In the genomic region with DNA sequence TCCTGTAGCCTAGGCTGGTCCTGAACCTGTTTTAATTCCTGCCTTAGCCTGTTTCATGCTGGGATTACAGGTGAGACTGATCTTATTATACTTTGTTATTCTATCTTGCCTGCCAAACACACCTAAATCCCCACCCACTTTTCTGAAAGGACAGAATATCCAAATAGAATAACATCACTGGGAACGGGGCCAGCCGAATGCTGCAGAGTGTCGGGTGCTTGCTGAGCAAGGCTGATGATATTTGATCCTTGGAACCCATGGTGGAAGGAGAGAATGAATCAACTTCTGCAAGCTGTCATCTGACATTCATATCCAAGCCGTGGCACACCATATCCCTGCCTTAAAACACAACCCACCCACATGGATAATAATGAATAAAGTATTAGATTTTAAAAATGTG, we compare ENCODE assay signal across 24 mouse cellular contexts. TPM values are rescaled to one million over a fixed set of nuclear protein-coding genes. Genes with fewer than 3 reads are reported as not detected.
DNase-seq lines count a peak whose midpoint lies in the region; ATAC-seq lines count a peak whose summit lies in the region.
"Had no signal": no experiment of that assay in that cellular context is flagged by ENCODE, and none has a peak within 500 bp of the region (broad histone marks: within the 10 kb centered on the region; RNA-seq: fewer than 3 reads in every experiment).

No protein-coding gene starts in this region.

- DNase-seq in cerebellum, postnatal 10 days, result peak; percentile 47 to 61
- peak; percentile 48 for DNase-seq in layer of hippocampus, adult 11-12 months (ENCODE audit: low spot score)
- no peak for DNase-seq in layer of hippocampus, adult 9-10 months (ENCODE audit: low spot score)
- DNase-seq in NIH3T3 (ENCODE audit: low read depth), result peak; percentile 92
- DNase-seq in fat pad, adult 2 months (ENCODE audit: extremely low read depth, low read depth, low spot score), result peak; percentile 42
- DNase-seq: B cell, adult 2 months; cerebellum, adult 11-12 months; cerebellum, postnatal 36 days; heart, adult 11 months; left cerebral cortex, postnatal 4 days; liver; right cerebral cortex, postnatal 14 days; thymus, adult 18-20 months; thymus, postnatal 4 days had no signal

- ATAC-seq in cerebellum, adult (ENCODE audit: insufficient number of reproducible peaks, low FRiP score, low TSS enrichment), result no peak
- no peak for ATAC-seq in activated CD4-positive, CD25-positive, alpha-beta regulatory T cell, adult 4 months
- ATAC-seq: forebrain, embryonic 16.5 days; midbrain, embryonic 16.5 days had no signal

RNA-seq across cellular contexts. Expression of gene Kctd20, which starts 3.1 kb away (rescaled TPM):
- 10 to 100 TPM; 32.0 to 47.5 TPM for polyA plus RNA-seq in activated CD4-positive, CD25-positive, alpha-beta regulatory T cell, adult 4 months (2017; shearing (Covaris generic))

RNA-seq across cellular contexts. Expression of gene Pxt1, which starts 5.0 kb away (rescaled TPM):
- under 1 TPM in 1 of 2 experiments, not detected in 1; 0.77 TPM for polyA plus RNA-seq in activated CD4-positive, CD25-positive, alpha-beta regulatory T cell, adult 4 months (2017; shearing (Covaris generic))
- polyA plus RNA-seq: embryonic facial prominence, embryonic 12.5 days; forebrain, embryonic 16.5 days; hindbrain, embryonic 14.5 days; intestine, embryonic 14.5 days; midbrain, embryonic 16.5 days; neural tube, embryonic 15.5 days; stomach, embryonic 14.5 days had no signal

RNA-seq across cellular contexts. Expression of gene 4930539E08Rik, which starts 33.5 kb away (rescaled TPM):
- 1 to 10 TPM; 1.5 to 1.6 TPM for polyA plus RNA-seq in activated CD4-positive, CD25-positive, alpha-beta regulatory T cell, adult 4 months (2017; shearing (Covaris generic))
- polyA plus RNA-seq: liver, embryonic 16.5 days had no signal

RNA-seq across cellular contexts. Expression of gene Stk38, which starts 59.1 kb away (rescaled TPM):
- polyA plus RNA-seq in activated CD4-positive, CD25-positive, alpha-beta regulatory T cell, adult 4 months (2017; shearing (Covaris generic)), result 100 to 1,000 TPM; 196 to 222 TPM
